Mouse (Mus musculus): ENCODE data around the gene Zbtb20. TPM values are rescaled to one million over a fixed set of nuclear protein-coding genes. Genes with fewer than 3 reads are reported as not detected.

Zbtb20 gene
- polyA plus RNA-seq, 1 experiment from 2014 or later, result 44.6 TPM

GRCm38 (mm10) chr16:43616348-43616747 lies 740.7 kb downstream of the Zbtb20 start:
- no peak overlapping the region for H3K27ac ChIP-seq (ENCODE audit: low read length)
- H3K4me2 ChIP-seq (replicated peaks; ENCODE audit: low read depth, low read length), result no peak overlapping the region
- ATAC-seq (ENCODE audit: low FRiP score, low TSS enrichment), result no peak
- no peak overlapping the region for H3K4me3 ChIP-seq (ENCODE audit: low read length)
- H3K9ac ChIP-seq (replicated peaks; ENCODE audit: low read length), result no peak overlapping the region
- 49% methylated on average over 4 of the region's 4 CpGs for WGBS
- peaks cover 26% of the 10 kb centered on the region for H3K4me1 ChIP-seq (ENCODE audit: insufficient read depth, low read length)
- H3K27me3 ChIP-seq (ENCODE audit: insufficient read depth, low read length), result no peaks in the 10 kb centered on the region
- H3K36me3 ChIP-seq (ENCODE audit: insufficient read depth, low read length), result peaks cover 9% of the 10 kb centered on the region; the same call in 1 of the 2 replicates
- no peaks in the 10 kb centered on the region for H3K9me3 ChIP-seq (ENCODE audit: low read length)

GRCm38 (mm10) chr16:43617346-43617745 lies 741.7 kb downstream of the Zbtb20 start:
- WGBS, result 88% methylated on average over 6 of the region's 6 CpGs
- Histone ChIP-seq H3K4me1 (ENCODE audit: insufficient read depth, low read length) (peaks cover 27% of the 10 kb centered on the region), H3K4me3 (ENCODE audit: low read length) (no peak overlapping the region), H3K9ac (replicated peaks; ENCODE audit: low read length) (no peak overlapping the region), H3K4me2 (replicated peaks; ENCODE audit: low read depth, low read length) (no peak overlapping the region), H3K36me3 (ENCODE audit: insufficient read depth, low read length) (peaks cover 9% of the 10 kb centered on the region; the same call in 1 of the 2 replicates), H3K27ac (ENCODE audit: low read length) (no peak overlapping the region), H3K9me3 (ENCODE audit: low read length) (no peaks in the 10 kb centered on the region), H3K27me3 (ENCODE audit: insufficient read depth, low read length) (no peaks in the 10 kb centered on the region)
- ATAC-seq (ENCODE audit: low FRiP score, low TSS enrichment), result no peak

- WGBS, result 88% methylated on average over 23 of the region's 23 CpGs
- Histone ChIP-seq H3K4me3 (ENCODE audit: low read length) (no peak overlapping the region), H3K4me1 (ENCODE audit: insufficient read depth, low read length) (peaks cover 27% of the 10 kb centered on the region), H3K9ac (replicated peaks; ENCODE audit: low read length) (no peak overlapping the region), H3K9me3 (ENCODE audit: low read length) (no peaks in the 10 kb centered on the region), H3K27ac (ENCODE audit: low read length) (no peak overlapping the region), H3K4me2 (replicated peaks; ENCODE audit: low read depth, low read length) (no peak overlapping the region), H3K36me3 (ENCODE audit: insufficient read depth, low read length) (peaks cover 9% of the 10 kb centered on the region; the same call in 1 of the 2 replicates), H3K27me3 (ENCODE audit: insufficient read depth, low read length) (no peaks in the 10 kb centered on the region)
- no peak for ATAC-seq (ENCODE audit: low FRiP score, low TSS enrichment)
These were observed 742.6 kb downstream of the Zbtb20 start for GRCm38 (mm10) chr16:43618286-43618685.

GRCm38 (mm10) chr16:43619277-43619676 lies 743.6 kb downstream of the Zbtb20 start:
- 42% methylated on average over 6 of the region's 6 CpGs for WGBS
- H3K4me3 ChIP-seq (ENCODE audit: low read length), result no peak overlapping the region
- no peak overlapping the region for H3K9ac ChIP-seq (replicated peaks; ENCODE audit: low read length)
- no peaks in the 10 kb centered on the region for H3K9me3 ChIP-seq (ENCODE audit: low read length)
- H3K4me1 ChIP-seq (ENCODE audit: insufficient read depth, low read length), result peaks cover 26% of the 10 kb centered on the region
- no peak for ATAC-seq (ENCODE audit: low FRiP score, low TSS enrichment)
- no peak overlapping the region for H3K4me2 ChIP-seq (replicated peaks; ENCODE audit: low read depth, low read length)
- no peak overlapping the region for H3K27ac ChIP-seq (ENCODE audit: low read length)
- H3K27me3 ChIP-seq (ENCODE audit: insufficient read depth, low read length), result no peaks in the 10 kb centered on the region
- H3K36me3 ChIP-seq (ENCODE audit: insufficient read depth, low read length), result peaks cover 9% of the 10 kb centered on the region; the same call in 1 of the 2 replicates

GRCm38 (mm10) chr16:43620359-43620758 lies 744.7 kb downstream of the Zbtb20 start:
- peak; percentile 81 for ATAC-seq (ENCODE audit: low FRiP score, low TSS enrichment)
- no peak overlapping the region for H3K9ac ChIP-seq (replicated peaks; ENCODE audit: low read length)
- no peak overlapping the region for H3K4me3 ChIP-seq (ENCODE audit: low read length)
- no peaks in the 10 kb centered on the region for H3K9me3 ChIP-seq (ENCODE audit: low read length)
- peaks cover 9% of the 10 kb centered on the region; the same call in 1 of the 2 replicates for H3K36me3 ChIP-seq (ENCODE audit: insufficient read depth, low read length)
- H3K27ac ChIP-seq (ENCODE audit: low read length), result no peak overlapping the region
- peaks cover 17% of the 10 kb centered on the region; the same call in 1 of the 2 replicates for H3K4me1 ChIP-seq (ENCODE audit: insufficient read depth, low read length)
- H3K4me2 ChIP-seq (replicated peaks; ENCODE audit: low read depth, low read length), result no peak overlapping the region
- 12% methylated on average over 2 of the region's 2 CpGs for WGBS
- H3K27me3 ChIP-seq (ENCODE audit: insufficient read depth, low read length), result no peaks in the 10 kb centered on the region

GRCm38 (mm10) chr16:43623315-43624000 lies 747.8 kb downstream of the Zbtb20 start:
- no peak overlapping the region for H3K4me3 ChIP-seq (ENCODE audit: low read length)
- ATAC-seq (ENCODE audit: low FRiP score, low TSS enrichment), result no peak
- WGBS, result 89% methylated on average over 5 of the region's 5 CpGs
- H3K9me3 ChIP-seq (ENCODE audit: low read length), result no peaks in the 10 kb centered on the region
- H3K9ac ChIP-seq (replicated peaks; ENCODE audit: low read length), result no peak overlapping the region
- H3K27ac ChIP-seq (ENCODE audit: low read length), result no peak overlapping the region
- H3K36me3 ChIP-seq (ENCODE audit: insufficient read depth, low read length), result peaks cover 6% of the 10 kb centered on the region; the same call in 1 of the 2 replicates
- no peak overlapping the region for H3K4me2 ChIP-seq (replicated peaks; ENCODE audit: low read depth, low read length)
- peaks cover 11% of the 10 kb centered on the region; the same call in 1 of the 2 replicates for H3K4me1 ChIP-seq (ENCODE audit: insufficient read depth, low read length)
- H3K27me3 ChIP-seq (ENCODE audit: insufficient read depth, low read length), result no peaks in the 10 kb centered on the region

GRCm38 (mm10) chr16:43624876-43625275 lies 749.2 kb downstream of the Zbtb20 start:
- Histone ChIP-seq H3K9ac (replicated peaks; ENCODE audit: low read length) (no peak overlapping the region), H3K4me1 (ENCODE audit: insufficient read depth, low read length) (peaks cover 11% of the 10 kb centered on the region; the same call in 1 of the 2 replicates), H3K4me2 (replicated peaks; ENCODE audit: low read depth, low read length) (no peak overlapping the region), H3K27me3 (ENCODE audit: insufficient read depth, low read length) (no peaks in the 10 kb centered on the region), H3K27ac (ENCODE audit: low read length) (no peak overlapping the region), H3K4me3 (ENCODE audit: low read length) (no peak overlapping the region), H3K36me3 (ENCODE audit: insufficient read depth, low read length) (0 out of 2 replicates have a peak, but pooled peaks cover 3% of the 10 kb centered on the region), H3K9me3 (ENCODE audit: low read length) (no peaks in the 10 kb centered on the region)
- 64% methylated on average over 4 of the region's 4 CpGs for WGBS
- no peak for ATAC-seq (ENCODE audit: low FRiP score, low TSS enrichment)

GRCm38 (mm10) chr16:43625289-43625688 lies 749.6 kb downstream of the Zbtb20 start:
- no peak for ATAC-seq (ENCODE audit: low FRiP score, low TSS enrichment)
- no peaks in the 10 kb centered on the region for H3K27me3 ChIP-seq (ENCODE audit: insufficient read depth, low read length)
- H3K4me3 ChIP-seq (ENCODE audit: low read length), result no peak overlapping the region
- 0 out of 2 replicates have a peak, but pooled peaks cover 3% of the 10 kb centered on the region for H3K36me3 ChIP-seq (ENCODE audit: insufficient read depth, low read length)
- H3K27ac ChIP-seq (ENCODE audit: low read length), result no peak overlapping the region
- no peaks in the 10 kb centered on the region for H3K9me3 ChIP-seq (ENCODE audit: low read length)
- peaks cover 7% of the 10 kb centered on the region; the same call in 1 of the 2 replicates for H3K4me1 ChIP-seq (ENCODE audit: insufficient read depth, low read length)
- H3K4me2 ChIP-seq (replicated peaks; ENCODE audit: low read depth, low read length), result no peak overlapping the region
- WGBS, result 85% methylated on average over 2 of the region's 2 CpGs
- no peak overlapping the region for H3K9ac ChIP-seq (replicated peaks; ENCODE audit: low read length)

- WGBS, result 89% methylated on average over 5 of the region's 5 CpGs
- no peak for ATAC-seq (ENCODE audit: low FRiP score, low TSS enrichment)
- H3K4me3 ChIP-seq (ENCODE audit: low read length), result no peak overlapping the region
- H3K4me2 ChIP-seq (replicated peaks; ENCODE audit: low read depth, low read length), result no peak overlapping the region
- no peak overlapping the region for H3K27ac ChIP-seq (ENCODE audit: low read length)
- no peaks in the 10 kb centered on the region for H3K9me3 ChIP-seq (ENCODE audit: low read length)
- H3K36me3 ChIP-seq (ENCODE audit: insufficient read depth, low read length), result 0 out of 2 replicates have a peak, but pooled peaks cover 3% of the 10 kb centered on the region
- no peaks in the 10 kb centered on the region for H3K27me3 ChIP-seq (ENCODE audit: insufficient read depth, low read length)
- H3K4me1 ChIP-seq (ENCODE audit: insufficient read depth, low read length), result peaks cover 4% of the 10 kb centered on the region; the same call in 1 of the 2 replicates
- H3K9ac ChIP-seq (replicated peaks; ENCODE audit: low read length), result no peak overlapping the region
These were observed 750.3 kb downstream of the Zbtb20 start for GRCm38 (mm10) chr16:43625956-43626355.

- no peak overlapping the region for H3K4me2 ChIP-seq (replicated peaks; ENCODE audit: low read depth, low read length)
- H3K27ac ChIP-seq (ENCODE audit: low read length), result no peak overlapping the region
- H3K4me3 ChIP-seq (ENCODE audit: low read length), result no peak overlapping the region
- H3K9me3 ChIP-seq (ENCODE audit: low read length), result no peaks in the 10 kb centered on the region
- H3K27me3 ChIP-seq (ENCODE audit: insufficient read depth, low read length), result no peaks in the 10 kb centered on the region
- no peak overlapping the region for H3K9ac ChIP-seq (replicated peaks; ENCODE audit: low read length)
- H3K4me1 ChIP-seq (ENCODE audit: insufficient read depth, low read length), result no peaks in the 10 kb centered on the region
- no peak for ATAC-seq (ENCODE audit: low FRiP score, low TSS enrichment)
- H3K36me3 ChIP-seq (ENCODE audit: insufficient read depth, low read length), result 0 out of 2 replicates have a peak, but pooled peaks cover 3% of the 10 kb centered on the region
- WGBS, result 87% methylated on average over 5 of the region's 5 CpGs
These were observed 753.0 kb downstream of the Zbtb20 start for GRCm38 (mm10) chr16:43628662-43629061.
